Mouse (Mus musculus) thymus, adult 2 months (tissue): ENCODE data around the gene Oxsm. TPM values are rescaled to one million over a fixed set of nuclear protein-coding genes. Genes with fewer than 3 reads are reported as not detected.

Experiments
- DNase-seq: peaks from one replicate; pipeline ENCODE4 v3.0.0; 2021
- H3K27ac ChIP-seq: fragments of 200-500 bp; 2 replicates; pipeline ENCODE4 v1.5.1; 2012; ENCODE audit warnings: low read length, control low read depth; ENCODE audit not compliant: control insufficient read depth, insufficient read depth
- H3K27me3 ChIP-seq: fragments of 200-500 bp; 2 replicates; pipeline ENCODE4 v1.6.1; 2012; ENCODE audit warnings: mild to moderate bottlenecking, low read length, moderate library complexity, mixed read lengths; ENCODE audit not compliant: control insufficient read depth, insufficient read depth
- H3K36me3 ChIP-seq: fragments of 200-500 bp; 2 replicates; pipeline ENCODE4 v1.6.1; 2012; ENCODE audit warnings: mild to moderate bottlenecking, low read length, moderate library complexity; ENCODE audit not compliant: control insufficient read depth, insufficient read depth
- H3K4me1 ChIP-seq: fragments of 200-500 bp; replicated peaks from 2 replicates; pipeline ENCODE4 v1.6.1; 2012; ENCODE audit warnings: low read length; ENCODE audit not compliant: control insufficient read depth, insufficient read depth
- H3K4me3 ChIP-seq: fragments of 200-500 bp; 2 replicates; pipeline ENCODE4 v1.5.1; 2012; ENCODE audit warnings: mild to moderate bottlenecking, low read length, control low read depth, moderate library complexity; ENCODE audit not compliant: control insufficient read depth, insufficient read depth
- CTCF ChIP-seq: fragments of 200-500 bp; IDR thresholded peaks from 2 replicates; pipeline ENCODE4 v1.5.1; 2012; ENCODE audit warnings: mild to moderate bottlenecking, control low read depth, low read length, moderate library complexity, borderline replicate concordance; ENCODE audit not compliant: control insufficient read depth, poor library complexity, insufficient read depth; ENCODE audit errors: extremely low read depth
- POLR2A ChIP-seq: fragments of 200-500 bp; IDR thresholded peaks from 2 replicates; pipeline ENCODE4 v1.6.1; 2012; ENCODE audit warnings: mild to moderate bottlenecking, low read length, control low read depth, moderate library complexity; ENCODE audit not compliant: control insufficient read depth, poor library complexity, insufficient read depth; ENCODE audit errors: extremely low read depth
- WGBS: fragments of 180-500 bp; shearing (Covaris S2); methylation state at CpG from one replicate; pipeline ENCODE4 v1.1.7; 2018; 5-methylcytosine and 5-hydroxymethylcytosine counted together
- polyA plus RNA-seq: library from polyadenylated mRNA; depleted of rRNA; stranded (reverse); fragments of >200 nt; gene quantifications from 2 replicates; pipeline ENCODE4 v1.2.3, GENCODE M21; 2012

Oxsm gene
- polyA plus RNA-seq, 1 experiment: 6.0 TPM

DNA sequence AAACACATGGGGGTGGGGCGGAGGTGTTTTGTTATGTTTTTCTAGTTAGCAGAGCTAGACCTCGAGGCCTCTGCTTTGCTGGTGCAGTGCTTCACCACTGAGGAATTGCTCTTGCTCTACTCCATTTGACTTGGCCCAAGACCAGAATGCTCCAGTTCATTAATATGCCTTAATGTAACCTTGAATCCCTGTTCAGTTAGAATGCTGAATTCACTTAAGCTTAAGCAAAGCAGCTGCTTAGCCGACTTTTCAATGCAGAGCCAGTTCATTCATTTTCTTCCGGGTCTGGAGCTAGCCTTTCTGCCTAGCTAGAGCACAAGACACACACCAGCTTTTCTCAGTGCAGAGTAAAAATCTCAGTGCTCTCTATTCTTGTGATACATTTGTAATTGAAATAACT, 29.6 kb upstream of the Oxsm start:
- Histone ChIP-seq H3K27me3 (no peaks in the 10 kb centered on the region), H3K4me3 (no peak overlapping the region), H3K36me3 (peaks cover 12% of the 10 kb centered on the region; the same call in 1 of the 2 replicates), H3K27ac (no peak overlapping the region), H3K4me1 (no peaks in the 10 kb centered on the region)
- no peak for TF ChIP-seq POLR2A
- no peak for TF ChIP-seq CTCF
- 94% methylated on average over 4 of the region's 4 CpGs for WGBS
- DNase-seq: no peak

DNA sequence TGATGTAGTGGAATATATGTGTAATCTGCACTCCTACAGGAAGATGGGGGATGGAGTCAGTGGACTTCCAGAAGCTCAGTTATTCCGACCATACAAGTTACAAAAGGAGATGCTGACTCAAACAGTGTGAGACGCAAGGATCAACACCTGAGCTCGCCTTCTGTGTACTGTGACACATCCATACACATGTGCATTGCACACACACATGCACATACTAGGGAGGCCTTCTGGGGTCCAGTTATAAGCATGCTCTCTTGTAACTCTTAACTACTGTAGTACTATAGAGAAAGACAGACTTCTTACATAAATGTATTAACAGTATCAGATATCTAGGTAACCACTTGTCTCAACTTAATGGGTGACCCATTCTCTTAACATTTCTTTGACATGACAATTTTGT, 24.1 kb upstream of the Oxsm start:
- no peak overlapping the region for H3K27ac ChIP-seq
- no peaks in the 10 kb centered on the region for H3K4me1 ChIP-seq
- WGBS: 98% methylated on average over 3 of the region's 3 CpGs
- TF ChIP-seq POLR2A: no peak
- H3K4me3 ChIP-seq: no peak overlapping the region
- peaks cover 18% of the 10 kb centered on the region for H3K36me3 ChIP-seq
- H3K27me3 ChIP-seq: no peaks in the 10 kb centered on the region
- no peak for DNase-seq

DNA sequence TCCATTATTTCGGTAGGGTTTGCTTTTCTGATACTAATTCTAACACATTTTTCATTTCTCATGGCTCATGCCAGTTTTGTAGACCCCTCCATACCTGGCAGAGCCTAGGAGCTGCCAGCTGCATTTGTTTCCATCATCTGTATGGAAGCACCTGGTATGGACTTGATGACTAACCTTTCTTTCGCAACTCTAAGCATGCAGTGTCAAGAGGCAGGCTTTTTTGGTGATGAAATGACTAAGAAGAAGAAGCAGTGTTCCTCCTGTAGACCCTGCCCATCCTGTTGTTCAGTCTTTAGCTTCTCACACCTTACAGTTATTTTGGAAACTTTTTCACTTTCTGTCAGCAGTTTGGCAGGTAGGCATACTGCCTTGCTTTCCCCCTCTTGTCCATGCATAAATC, 20.2 kb upstream of the Oxsm start:
- no peaks in the 10 kb centered on the region for H3K4me1 ChIP-seq
- TF ChIP-seq CTCF (no peak), POLR2A (no peak)
- H3K27ac ChIP-seq: no peak overlapping the region
- no peak for DNase-seq
- H3K36me3 ChIP-seq: peaks cover 21% of the 10 kb centered on the region
- 94% methylated on average over 2 of the region's 2 CpGs for WGBS
- no peak overlapping the region for H3K4me3 ChIP-seq
- H3K27me3 ChIP-seq: no peaks in the 10 kb centered on the region

DNA sequence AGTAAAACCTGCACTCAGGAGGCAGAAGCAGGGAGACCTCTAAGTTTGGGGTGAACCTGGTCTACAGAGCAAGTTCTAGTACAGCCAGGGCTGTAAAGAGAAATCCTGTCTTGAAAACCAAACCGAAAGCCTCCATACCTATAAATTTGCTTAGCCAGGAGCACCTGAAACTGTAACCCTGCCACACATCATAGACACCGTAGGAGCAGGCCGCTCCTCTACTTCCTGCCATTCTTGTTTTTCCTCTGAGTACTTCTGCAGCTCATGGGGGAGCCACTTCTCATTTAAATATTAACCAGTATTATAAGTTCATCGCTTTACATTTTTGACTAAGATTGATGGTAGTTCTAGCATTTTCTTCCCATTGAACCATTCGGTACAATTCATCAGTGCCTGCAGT, 17.4 kb upstream of the Oxsm start:
- TF ChIP-seq CTCF: no peak
- TF ChIP-seq POLR2A: no peak
- no peaks in the 10 kb centered on the region for H3K4me1 ChIP-seq
- 83% methylated on average over 5 of the region's 5 CpGs for WGBS
- no peak overlapping the region for H3K4me3 ChIP-seq
- peaks cover 14% of the 10 kb centered on the region for H3K36me3 ChIP-seq
- DNase-seq: no peak
- no peak overlapping the region for H3K27ac ChIP-seq
- H3K27me3 ChIP-seq: no peaks in the 10 kb centered on the region

DNA sequence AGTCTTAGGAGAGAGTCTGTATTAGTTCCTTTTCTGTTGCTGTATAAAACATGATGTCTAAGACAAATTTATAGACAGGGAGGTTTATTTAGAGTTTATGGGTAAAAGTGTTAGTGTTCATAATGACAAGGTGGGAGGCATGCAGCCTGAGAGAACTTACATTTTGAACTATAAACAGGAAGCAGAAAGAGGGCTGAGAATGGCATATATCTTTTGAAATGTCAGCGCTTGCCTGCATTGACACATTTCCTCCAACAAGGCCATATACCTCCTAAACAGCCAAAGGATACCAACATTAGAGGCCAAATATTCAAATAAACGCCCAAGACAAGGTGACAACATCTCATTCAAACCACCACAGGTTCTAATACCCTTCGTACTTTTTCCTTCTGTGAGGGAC, 12.3 kb upstream of the Oxsm start:
- Histone ChIP-seq H3K4me3 (no peak overlapping the region), H3K4me1 (no peaks in the 10 kb centered on the region), H3K36me3 (peaks cover 24% of the 10 kb centered on the region), H3K27ac (no peak overlapping the region), H3K27me3 (no peaks in the 10 kb centered on the region)
- DNase-seq: no peak
- 87% methylated on average over 3 of the region's 3 CpGs for WGBS
- TF ChIP-seq CTCF (no peak), POLR2A (no peak)

DNA sequence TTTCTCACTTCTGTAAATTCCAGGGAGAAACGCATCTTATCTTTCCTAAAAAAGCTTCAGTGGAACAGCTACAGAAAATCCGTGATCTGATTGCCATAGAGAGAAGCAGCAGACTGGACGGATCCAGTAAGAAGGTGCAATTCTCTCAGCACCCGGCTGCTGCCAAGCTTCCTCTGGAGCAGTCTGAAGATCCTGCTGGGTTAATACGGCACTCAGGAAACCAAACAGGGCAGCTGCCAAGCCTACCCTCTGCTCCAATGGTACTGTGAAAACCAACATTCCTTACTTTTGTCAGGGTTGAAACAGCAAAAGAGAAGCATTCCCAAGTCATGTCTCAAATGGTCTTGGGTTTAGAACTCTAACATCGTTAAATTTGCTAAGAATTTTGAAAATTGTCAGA, 10.9 kb upstream of the Oxsm start:
- no peak overlapping the region for H3K27ac ChIP-seq
- H3K36me3 ChIP-seq: peaks cover 34% of the 10 kb centered on the region
- H3K27me3 ChIP-seq: no peaks in the 10 kb centered on the region
- DNase-seq: no peak
- no peak for TF ChIP-seq POLR2A
- TF ChIP-seq CTCF: no peak
- H3K4me3 ChIP-seq: no peak overlapping the region
- H3K4me1 ChIP-seq: peaks cover 2% of the 10 kb centered on the region; the same call in 1 of the 2 replicates
- 95% methylated on average over 6 of the region's 6 CpGs for WGBS

DNA sequence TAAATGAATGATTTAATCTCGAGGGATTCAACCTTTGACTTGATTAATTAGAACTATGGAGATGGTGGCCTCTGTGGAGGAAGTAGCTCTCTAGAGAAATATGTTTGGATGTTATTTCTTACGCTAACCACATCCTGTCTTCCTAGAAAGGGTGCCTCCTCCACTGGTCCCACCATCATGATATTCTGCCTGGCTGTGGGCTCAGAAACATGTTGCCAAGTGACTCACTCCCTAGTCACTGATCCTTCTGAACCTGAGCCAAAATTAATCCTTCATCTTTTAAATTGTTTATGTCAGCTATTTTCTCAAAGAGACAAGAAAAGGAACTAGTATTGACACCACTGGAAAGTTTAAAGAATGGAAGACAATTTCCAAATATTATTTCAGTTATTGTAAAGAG, 6.6 kb upstream of the Oxsm start:
- peaks cover 4% of the 10 kb centered on the region; the same call in 1 of the 2 replicates for H3K4me1 ChIP-seq
- H3K27me3 ChIP-seq: no peaks in the 10 kb centered on the region
- DNase-seq: no peak
- peaks cover 40% of the 10 kb centered on the region for H3K36me3 ChIP-seq
- TF ChIP-seq CTCF (no peak), POLR2A (no peak)
- WGBS: 5% methylated on average over 2 of the region's 2 CpGs
- no peak overlapping the region for H3K27ac ChIP-seq
- H3K4me3 ChIP-seq: no peak overlapping the region
